Mouse (Mus musculus): ENCODE measurements around the gene Psd. TPM values are rescaled to one million over a fixed set of nuclear protein-coding genes. Genes with fewer than 3 reads are reported as not detected.

Psd gene
- polyA plus RNA-seq, 1 experiment from 2014 or later: 12.0 TPM

DNA sequence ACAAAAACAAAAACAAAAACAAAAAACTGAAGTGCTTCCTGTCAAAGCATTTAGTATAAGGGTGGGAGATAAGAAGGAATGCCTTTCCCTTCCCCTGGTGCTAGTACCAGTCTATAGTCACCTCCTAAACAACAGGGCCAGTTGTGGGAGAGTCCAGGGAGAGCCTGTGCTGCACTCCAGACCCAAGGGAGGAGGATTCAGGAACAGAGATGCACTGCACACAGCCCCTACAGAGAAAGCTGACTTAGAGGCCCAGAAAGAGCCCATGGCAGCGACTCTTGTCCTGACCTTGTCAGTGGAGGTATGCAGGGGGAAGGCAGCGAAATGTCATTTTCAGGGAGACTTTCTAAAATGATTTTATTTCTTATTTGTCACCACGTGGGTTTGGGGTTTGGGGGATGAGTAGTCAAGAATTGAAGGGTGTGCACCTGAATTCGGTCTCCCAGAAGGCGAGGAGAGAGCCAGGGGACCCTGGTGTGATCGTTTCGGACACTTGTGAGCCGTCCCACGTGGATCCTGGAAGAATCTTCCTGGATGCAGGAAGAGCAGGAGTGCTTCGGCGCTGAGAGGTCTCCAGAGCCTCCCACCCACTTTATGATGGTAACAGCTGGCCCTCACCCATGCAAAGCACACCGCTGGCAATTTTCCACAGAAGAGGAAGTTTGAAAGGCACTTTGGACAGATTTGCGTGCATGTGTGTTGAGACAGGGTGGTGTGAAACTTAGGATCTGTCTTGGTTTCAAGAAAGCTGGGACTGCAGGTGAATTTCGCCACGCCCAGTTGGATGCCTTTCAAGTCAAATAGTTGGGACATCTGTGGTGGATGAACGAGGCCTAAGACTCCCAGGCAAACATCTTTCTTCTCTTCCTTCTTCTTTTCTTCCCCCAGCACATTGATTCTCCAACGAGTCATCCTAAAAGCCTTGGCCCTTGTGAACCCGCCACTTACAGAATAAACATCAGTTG lies 23.4 kb downstream of the Psd start:
- H3K9ac ChIP-seq: peak overlapping the region; percentile 82; the same call in 1 of the 2 replicates
- 55% methylated on average over 18 of the region's 18 CpGs for WGBS

DNA sequence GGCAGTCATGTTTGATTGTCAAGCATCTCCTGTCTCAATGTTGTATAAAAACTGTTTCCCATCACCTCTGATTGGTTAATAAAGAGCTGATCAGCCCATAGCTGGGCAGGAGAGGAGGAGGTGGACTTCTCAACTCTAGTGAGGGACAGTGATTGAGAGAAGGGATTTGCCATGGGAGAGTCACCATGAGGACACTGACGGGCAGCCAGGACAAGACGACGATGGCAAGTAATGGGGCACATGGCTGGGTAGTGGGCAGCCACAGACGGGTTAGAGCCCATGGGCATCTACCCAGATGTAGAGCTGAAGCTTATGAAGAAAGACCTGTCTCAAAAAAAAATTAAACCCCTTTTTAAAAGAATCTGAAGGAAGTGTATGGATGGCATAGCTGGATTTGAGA lies 24.4 kb downstream of the Psd start:
- H3K9me3 ChIP-seq (replicated peaks): no peaks in the 10 kb centered on the region
- H3K4me3 ChIP-seq: no peak overlapping the region
- peaks cover 18% of the 10 kb centered on the region for H3K4me1 ChIP-seq (replicated peaks)
- peaks cover 3% of the 10 kb centered on the region for H3K36me3 ChIP-seq
- no peak overlapping the region for H3K9ac ChIP-seq
- H3K27me3 ChIP-seq (replicated peaks): peaks cover 9% of the 10 kb centered on the region
- no peak overlapping the region for H3K4me2 ChIP-seq
- ATAC-seq (ENCODE audit: insufficient number of reproducible peaks, low FRiP score): no peak
- WGBS: 85% methylated on average over 4 of the region's 4 CpGs
- no peak overlapping the region for H3K27ac ChIP-seq (ENCODE audit: poor library complexity, severe bottlenecking)

More for the DNA sequence above, 23.4 kb downstream of the Psd start:
- peak overlapping the region; percentile 99 for H3K4me2 ChIP-seq
- H3K4me1 ChIP-seq (replicated peaks): peaks cover 20% of the 10 kb centered on the region
- H3K27me3 ChIP-seq (replicated peaks): peaks cover 19% of the 10 kb centered on the region
- H3K27ac ChIP-seq (ENCODE audit: poor library complexity, severe bottlenecking): peak overlapping the region; percentile 79; the same call in 1 of the 2 replicates
- peak overlapping the region; percentile 81 for H3K4me3 ChIP-seq
- no peak for ATAC-seq (ENCODE audit: insufficient number of reproducible peaks, low FRiP score)
- H3K9me3 ChIP-seq (replicated peaks): no peaks in the 10 kb centered on the region
- peaks cover 11% of the 10 kb centered on the region for H3K36me3 ChIP-seq

DNA sequence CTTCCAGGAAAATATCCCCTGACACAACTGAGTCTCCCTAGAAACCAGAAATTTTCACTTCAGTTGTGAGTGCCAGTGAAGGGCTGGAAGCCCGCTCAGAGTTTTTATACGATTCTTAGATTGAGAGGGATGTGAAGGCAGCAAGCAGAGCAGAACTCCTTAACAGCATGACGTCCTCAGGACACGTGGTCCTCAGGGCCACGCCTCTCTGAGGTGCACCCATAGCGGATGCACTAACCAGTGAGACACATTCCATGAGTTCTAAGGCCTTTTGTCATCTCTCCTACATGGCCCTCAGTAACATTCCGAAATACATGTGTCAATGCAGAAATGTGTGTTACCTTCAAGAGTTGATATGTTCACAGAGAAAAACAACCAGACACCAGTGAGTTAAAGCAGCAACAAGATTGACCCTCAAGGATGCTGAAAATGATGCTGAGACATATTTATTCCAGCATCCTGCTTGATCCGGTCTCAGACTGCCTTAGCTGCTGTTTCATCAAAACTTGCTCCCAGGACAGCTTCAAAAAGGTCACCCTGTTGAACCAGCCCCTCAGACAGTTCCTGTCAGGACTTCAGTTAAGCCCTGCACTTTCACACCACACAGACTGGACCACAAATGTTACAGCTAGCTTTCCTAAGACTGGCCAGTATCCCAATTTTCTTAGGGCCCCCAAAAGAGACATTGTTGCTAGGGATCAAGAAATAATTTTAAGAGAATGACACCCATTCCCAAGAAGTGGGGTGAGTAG lies 26.5 kb downstream of the Psd start:
- no peak overlapping the region for H3K27ac ChIP-seq (ENCODE audit: poor library complexity, severe bottlenecking)
- no peaks in the 10 kb centered on the region for H3K9me3 ChIP-seq (replicated peaks)
- no peak overlapping the region for H3K4me2 ChIP-seq
- peaks cover 10% of the 10 kb centered on the region; the same call in 1 of the 2 replicates for H3K4me1 ChIP-seq (replicated peaks)
- no peak for ATAC-seq (ENCODE audit: insufficient number of reproducible peaks, low FRiP score)
- H3K9ac ChIP-seq: no peak overlapping the region
- no peaks in the 10 kb centered on the region for H3K27me3 ChIP-seq (replicated peaks)
- no peaks in the 10 kb centered on the region for H3K36me3 ChIP-seq
- H3K4me3 ChIP-seq: no peak overlapping the region
- WGBS: 36% methylated on average over 8 of the region's 8 CpGs

DNA sequence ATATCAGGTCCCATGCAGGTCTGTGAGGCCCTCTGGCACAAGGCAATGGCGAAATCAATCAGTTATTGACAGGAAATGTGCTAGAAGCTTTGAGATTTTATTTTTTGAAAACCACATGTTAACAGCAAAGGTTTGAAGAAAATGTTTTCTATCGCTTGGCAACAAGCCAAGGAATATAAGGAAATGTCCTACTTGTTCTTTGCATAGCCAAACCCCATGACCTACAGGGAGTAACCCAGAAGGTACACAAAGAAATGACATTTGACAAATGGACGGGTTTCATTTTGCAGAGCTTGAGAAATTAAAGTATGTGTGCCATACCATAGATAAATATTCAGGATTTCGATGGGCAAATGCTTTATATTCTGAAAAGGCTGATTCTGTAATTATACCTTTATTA lies 30.0 kb downstream of the Psd start:
- Histone ChIP-seq H3K4me3 (no peak overlapping the region), H3K36me3 (no peaks in the 10 kb centered on the region), H3K27me3 (replicated peaks) (peaks cover 12% of the 10 kb centered on the region), H3K4me1 (replicated peaks) (no peaks in the 10 kb centered on the region), H3K4me2 (no peak overlapping the region), H3K9me3 (replicated peaks) (no peaks in the 10 kb centered on the region), H3K27ac (ENCODE audit: poor library complexity, severe bottlenecking) (no peak overlapping the region), H3K9ac (no peak overlapping the region)
- ATAC-seq (ENCODE audit: insufficient number of reproducible peaks, low FRiP score): no peak
- WGBS: 55% methylated on average over 4 of the region's 4 CpGs

DNA sequence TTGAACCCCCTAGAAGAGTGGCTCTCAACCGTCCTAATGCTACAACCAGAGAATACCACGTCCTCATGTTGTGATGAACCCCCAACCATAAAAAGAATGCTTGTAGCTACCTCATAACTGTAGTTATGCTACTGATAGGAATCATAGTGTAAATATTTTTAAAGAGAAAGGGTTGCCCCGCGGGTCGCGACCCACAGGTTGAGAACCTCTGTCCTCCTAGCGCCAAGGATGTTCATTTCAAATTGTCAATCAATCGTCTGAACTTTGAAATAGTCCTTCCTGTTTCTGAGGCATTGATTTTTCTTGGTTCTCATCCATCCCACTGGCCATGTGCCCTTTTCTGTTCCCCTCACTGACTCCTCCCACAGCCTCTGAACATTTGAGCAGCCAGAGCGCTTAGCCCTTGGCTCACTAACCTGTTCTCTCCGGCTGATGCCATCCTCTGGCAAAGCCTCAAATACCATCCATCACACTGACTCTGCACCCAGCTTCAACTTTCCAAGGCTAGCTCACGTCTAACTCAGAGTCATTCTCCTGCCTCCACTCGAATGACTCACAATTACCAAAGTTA lies 36.3 kb downstream of the Psd start:
- WGBS: 56% methylated on average over 12 of the region's 12 CpGs
- no peaks in the 10 kb centered on the region for H3K9me3 ChIP-seq (replicated peaks)
- H3K4me1 ChIP-seq (replicated peaks): no peaks in the 10 kb centered on the region
- H3K4me3 ChIP-seq: no peak overlapping the region
- H3K27me3 ChIP-seq (replicated peaks): peaks cover 12% of the 10 kb centered on the region
- no peak overlapping the region for H3K4me2 ChIP-seq
- H3K27ac ChIP-seq (ENCODE audit: poor library complexity, severe bottlenecking): no peak overlapping the region
- H3K9ac ChIP-seq: no peak overlapping the region
- ATAC-seq (ENCODE audit: insufficient number of reproducible peaks, low FRiP score): no peak
- H3K36me3 ChIP-seq: peaks cover 20% of the 10 kb centered on the region

DNA sequence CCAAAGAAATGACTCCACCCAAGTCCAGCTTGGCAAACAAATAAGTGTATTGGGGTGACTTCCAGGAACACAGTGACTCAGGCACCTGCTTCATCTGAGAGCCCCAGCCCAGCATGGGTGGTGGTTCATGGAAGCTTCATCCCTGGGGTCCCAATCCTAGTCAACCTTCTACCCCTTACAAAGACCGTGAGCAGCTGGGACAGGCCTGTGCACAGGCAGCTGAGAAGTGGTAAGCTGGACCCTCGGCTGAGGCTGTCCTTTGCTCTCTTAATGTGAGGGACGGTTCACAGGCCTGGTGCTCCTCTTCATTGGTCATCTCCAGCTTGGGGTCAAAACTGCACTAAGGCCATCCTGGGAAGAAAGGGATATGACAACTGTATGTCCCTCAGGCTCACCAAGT lies 39.4 kb downstream of the Psd start:
- Histone ChIP-seq H3K4me2 (no peak overlapping the region), H3K9me3 (replicated peaks) (no peaks in the 10 kb centered on the region), H3K27me3 (replicated peaks) (peaks cover 2% of the 10 kb centered on the region; the same call in 1 of the 2 replicates), H3K27ac (ENCODE audit: poor library complexity, severe bottlenecking) (no peak overlapping the region), H3K9ac (no peak overlapping the region), H3K4me3 (no peak overlapping the region), H3K36me3 (peaks cover 48% of the 10 kb centered on the region), H3K4me1 (replicated peaks) (no peaks in the 10 kb centered on the region)
- ATAC-seq (ENCODE audit: insufficient number of reproducible peaks, low FRiP score): no peak
- WGBS: 84% methylated on average over 3 of the region's 3 CpGs

DNA sequence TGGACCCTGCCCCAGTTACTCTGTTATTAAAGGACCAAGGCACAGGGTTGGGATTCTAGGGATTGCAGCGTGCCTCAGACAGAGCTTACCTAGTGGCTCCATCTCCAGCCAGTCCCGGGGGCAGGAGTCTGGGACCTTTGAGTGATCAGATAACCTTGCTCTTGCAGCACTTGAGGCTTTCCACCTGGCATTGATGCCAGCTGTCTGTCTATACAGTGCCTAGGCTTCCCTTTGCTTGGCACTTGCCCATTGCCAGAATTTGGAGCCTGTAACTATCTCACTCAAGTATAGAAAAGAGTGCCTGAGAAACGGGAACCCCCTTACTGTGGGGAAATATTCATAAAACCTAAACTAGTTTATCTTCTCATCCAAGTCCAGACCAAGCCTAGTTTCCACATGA lies 40.0 kb downstream of the Psd start:
- no peak overlapping the region for H3K27ac ChIP-seq (ENCODE audit: poor library complexity, severe bottlenecking)
- peaks cover 55% of the 10 kb centered on the region for H3K36me3 ChIP-seq
- ATAC-seq (ENCODE audit: insufficient number of reproducible peaks, low FRiP score): no peak
- WGBS: 84% methylated on average over 3 of the region's 3 CpGs
- H3K4me2 ChIP-seq: no peak overlapping the region
- no peaks in the 10 kb centered on the region for H3K27me3 ChIP-seq (replicated peaks)
- H3K4me1 ChIP-seq (replicated peaks): no peaks in the 10 kb centered on the region
- H3K9ac ChIP-seq: no peak overlapping the region
- no peaks in the 10 kb centered on the region for H3K9me3 ChIP-seq (replicated peaks)
- no peak overlapping the region for H3K4me3 ChIP-seq

DNA sequence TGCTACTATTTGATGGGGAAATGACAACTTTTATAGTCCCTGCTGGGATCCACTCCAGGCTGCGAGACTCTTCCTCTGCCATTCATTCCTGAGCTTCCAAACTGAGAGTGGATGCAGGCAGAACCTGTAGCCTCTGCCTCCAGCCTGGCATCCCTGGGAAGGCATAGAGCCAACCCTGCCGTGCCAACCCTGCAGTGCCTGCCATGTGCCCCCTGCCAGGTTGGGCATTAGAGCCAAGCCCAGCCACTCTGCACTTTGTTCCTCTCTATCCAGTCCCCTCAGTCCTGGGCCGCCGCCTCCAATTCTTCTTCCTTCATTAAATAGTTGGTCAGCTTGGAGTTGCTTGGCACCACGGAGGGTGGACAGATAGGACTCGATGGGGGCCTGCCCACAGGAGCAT lies 40.9 kb downstream of the Psd start:
- Histone ChIP-seq H3K27me3 (replicated peaks) (no peaks in the 10 kb centered on the region), H3K36me3 (peaks cover 63% of the 10 kb centered on the region)

DNA sequence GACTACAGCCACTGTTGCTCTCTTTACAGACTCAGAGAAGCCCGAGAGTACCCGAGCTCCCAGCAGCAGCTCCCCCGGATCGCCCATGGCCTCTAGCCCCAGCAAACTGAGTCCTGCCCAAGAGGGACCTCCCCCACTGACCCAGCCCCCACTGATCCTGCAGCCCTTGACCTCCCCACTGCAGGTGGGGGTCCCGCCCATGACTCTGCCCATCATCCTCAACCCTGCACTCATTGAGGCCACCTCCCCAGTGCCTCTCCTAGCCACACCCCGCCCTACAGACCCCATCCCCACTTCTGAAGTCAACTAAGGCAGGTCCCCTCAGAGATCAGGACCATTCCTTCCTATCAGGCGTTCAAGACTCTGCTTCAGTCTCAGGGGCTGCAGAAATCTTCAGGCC lies 41.3 kb downstream of the Psd start:
- peaks cover 66% of the 10 kb centered on the region for H3K36me3 ChIP-seq
- H3K9ac ChIP-seq: no peak overlapping the region
- no peak overlapping the region for H3K4me2 ChIP-seq
- no peaks in the 10 kb centered on the region for H3K9me3 ChIP-seq (replicated peaks)
- no peak for ATAC-seq (ENCODE audit: insufficient number of reproducible peaks, low FRiP score)
- WGBS: 87% methylated on average over 7 of the region's 7 CpGs
- no peak overlapping the region for H3K4me3 ChIP-seq
- no peaks in the 10 kb centered on the region for H3K4me1 ChIP-seq (replicated peaks)
- no peak overlapping the region for H3K27ac ChIP-seq (ENCODE audit: poor library complexity, severe bottlenecking)
- H3K27me3 ChIP-seq (replicated peaks): no peaks in the 10 kb centered on the region

More for the DNA sequence above, 40.9 kb downstream of the Psd start:
- no peaks in the 10 kb centered on the region for H3K9me3 ChIP-seq (replicated peaks)
- no peak overlapping the region for H3K4me2 ChIP-seq
- no peaks in the 10 kb centered on the region for H3K4me1 ChIP-seq (replicated peaks)
- 91% methylated on average over 6 of the region's 6 CpGs for WGBS
- no peak; the same call in 1 of the 2 replicates for ATAC-seq (ENCODE audit: insufficient number of reproducible peaks, low FRiP score)
- no peak overlapping the region for H3K9ac ChIP-seq
- no peak overlapping the region for H3K27ac ChIP-seq (ENCODE audit: poor library complexity, severe bottlenecking)
- no peak overlapping the region for H3K4me3 ChIP-seq

DNA sequence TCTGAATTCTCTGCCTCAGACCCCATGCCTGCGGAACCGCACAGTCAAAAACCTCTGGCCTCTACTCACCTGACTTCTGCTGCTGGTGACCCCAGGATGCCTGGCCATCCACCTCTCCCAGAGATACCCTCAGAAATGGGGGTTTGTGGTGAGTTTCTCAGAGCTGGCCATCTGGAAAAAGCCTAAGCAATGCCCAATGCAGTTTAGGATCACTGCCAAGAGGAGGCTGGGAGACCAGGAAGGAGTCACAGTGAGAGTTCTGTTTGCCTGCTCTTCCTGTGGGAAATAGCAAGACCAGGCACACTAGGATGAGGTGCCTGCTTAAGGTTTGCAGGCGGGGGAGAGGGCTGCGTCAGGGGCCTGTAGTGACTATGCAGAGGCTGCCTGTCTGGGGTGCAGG lies 42.3 kb downstream of the Psd start:
- Histone ChIP-seq H3K4me3 (no peak overlapping the region), H3K27ac (ENCODE audit: poor library complexity, severe bottlenecking) (no peak overlapping the region), H3K36me3 (peaks cover 76% of the 10 kb centered on the region), H3K9ac (no peak overlapping the region), H3K27me3 (replicated peaks) (no peaks in the 10 kb centered on the region), H3K4me2 (no peak overlapping the region), H3K9me3 (replicated peaks) (no peaks in the 10 kb centered on the region), H3K4me1 (replicated peaks) (no peaks in the 10 kb centered on the region)
- no peak for ATAC-seq (ENCODE audit: insufficient number of reproducible peaks, low FRiP score)
- WGBS: 92% methylated on average over 4 of the region's 4 CpGs

All from heart, embryonic 12.5 days (tissue).